Mouse (Mus musculus) forebrain, embryonic 12.5 days (tissue): Measurements from ENCODE around the gene Zcchc10. TPM values are rescaled to one million over a fixed set of nuclear protein-coding genes. Genes with fewer than 3 reads are reported as not detected.
"Not testable (repeated sequence)": the region's sequence is repeated elsewhere in the genome, so short reads cannot be mapped to it uniquely, and the experiment has no call there.

ENCODE experiments used
- ATAC-seq: fragments of 200-750 bp; cut with Nextera tagmentation; 2 replicates; pipeline ENCODE4 v1.8.0; 2017; ENCODE audit warnings: moderate TSS enrichment; ENCODE audit not compliant: low FRiP score
- H3K27ac ChIP-seq: fragments of 300-500 bp; sonication (generic); 2 replicates; pipeline ENCODE4 v1.5.1; 2016; ENCODE audit warnings: mild to moderate bottlenecking
- H3K27me3 ChIP-seq: fragments of 300-500 bp; sonication (generic); 2 replicates; pipeline ENCODE4 v1.6.1; 2016; ENCODE audit warnings: mild to moderate bottlenecking
- H3K36me3 ChIP-seq: fragments of 300-500 bp; sonication (generic); replicated peaks from 2 replicates; pipeline ENCODE4 v1.6.1; 2016; ENCODE audit warnings: mild to moderate bottlenecking
- H3K4me1 ChIP-seq: fragments of 300-500 bp; sonication (generic); 2 replicates; pipeline ENCODE4 v1.6.1; 2016
- H3K4me2 ChIP-seq: fragments of 300-500 bp; sonication (generic); 2 replicates; pipeline ENCODE4 v1.6.1; 2016; ENCODE audit warnings: mild to moderate bottlenecking, moderate library complexity
- H3K4me3 ChIP-seq: fragments of 300-500 bp; sonication (generic); replicated peaks from 2 replicates; pipeline ENCODE4 v1.5.1; 2016; ENCODE audit warnings: mild to moderate bottlenecking
- H3K9ac ChIP-seq: fragments of 300-500 bp; sonication (generic); 2 replicates; pipeline ENCODE4 v1.6.1; 2016; ENCODE audit warnings: mild to moderate bottlenecking
- H3K9me3 ChIP-seq: fragments of 300-500 bp; sonication (generic); 2 replicates; pipeline ENCODE4 v1.6.1; 2016
- WGBS: fragments of 180-500 bp; shearing (Covaris S2); methylation state at CpG from one replicate; pipeline ENCODE4 v1.1.7; 2016; 5-methylcytosine and 5-hydroxymethylcytosine counted together
- polyA plus RNA-seq: library from polyadenylated mRNA; unstranded; fragments of >200 nt; fragmentation: Nextera tagmentation; extraction: Ambion mirVana; gene quantifications from 2 replicates; pipeline ENCODE4 v1.2.1, GENCODE M21; 2016

Zcchc10 gene
- polyA plus RNA-seq, 1 experiment from 2014 or later = 17.3 TPM

DNA sequence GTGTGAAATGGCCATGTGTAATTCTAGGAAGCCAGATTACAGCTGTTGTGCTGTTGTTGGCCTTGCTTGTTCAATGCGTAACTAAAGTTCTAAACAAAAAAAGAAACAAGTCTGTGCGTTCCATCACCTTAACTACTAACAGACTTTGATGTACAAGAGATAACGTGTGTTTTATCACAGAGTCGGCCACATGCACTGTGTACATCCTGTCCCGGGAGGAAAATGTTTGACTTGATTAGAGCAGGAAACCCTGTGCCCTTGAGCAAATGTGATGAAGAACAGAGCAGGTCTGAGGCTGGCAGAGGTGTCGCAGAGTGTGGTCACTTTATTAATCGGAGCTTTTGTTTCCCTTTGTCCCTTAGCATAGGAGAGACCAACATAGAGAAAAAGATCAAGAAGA, 5.8 kb downstream of the Zcchc10 start:
- WGBS = 93% methylated on average over 7 of the region's 7 CpGs
- Histone ChIP-seq H3K27me3 (no peaks in the 10 kb centered on the region), H3K9ac (no peak overlapping the region), H3K36me3 (peaks cover 46% of the 10 kb centered on the region), H3K27ac (no peak overlapping the region), H3K9me3 (no peaks in the 10 kb centered on the region), H3K4me1 (peaks cover 6% of the 10 kb centered on the region), H3K4me3 (no peak overlapping the region), H3K4me2 (no peak overlapping the region)
- ATAC-seq = no peak

DNA sequence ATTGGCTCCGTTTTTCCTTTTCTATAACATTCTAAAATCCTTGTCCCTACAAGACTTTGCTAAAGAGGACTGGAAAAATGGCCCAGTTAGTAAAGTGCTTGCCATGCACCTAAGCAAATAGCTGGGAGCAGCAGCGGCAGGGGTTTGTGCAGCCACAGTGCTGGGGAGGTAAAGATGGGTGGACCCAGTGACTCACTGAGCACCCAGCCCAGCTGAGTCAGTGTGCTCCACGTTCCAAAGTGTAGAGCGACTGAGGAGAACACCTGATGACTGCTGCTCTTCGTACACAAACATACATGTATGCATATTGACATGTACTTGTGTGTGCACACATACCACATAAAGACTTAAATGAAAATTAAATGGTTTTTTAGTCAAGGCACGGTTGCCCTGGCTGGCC, 6.6 kb downstream of the Zcchc10 start:
- Histone ChIP-seq H3K4me2 (no peak overlapping the region), H3K4me3 (no peak overlapping the region), H3K27me3 (no peaks in the 10 kb centered on the region), H3K36me3 (peaks cover 46% of the 10 kb centered on the region), H3K9ac (no peak overlapping the region), H3K4me1 (no peaks in the 10 kb centered on the region), H3K27ac (no peak overlapping the region), H3K9me3 (no peaks in the 10 kb centered on the region)
- WGBS = 94% methylated on average over 6 of the region's 6 CpGs
- ATAC-seq = no peak

DNA sequence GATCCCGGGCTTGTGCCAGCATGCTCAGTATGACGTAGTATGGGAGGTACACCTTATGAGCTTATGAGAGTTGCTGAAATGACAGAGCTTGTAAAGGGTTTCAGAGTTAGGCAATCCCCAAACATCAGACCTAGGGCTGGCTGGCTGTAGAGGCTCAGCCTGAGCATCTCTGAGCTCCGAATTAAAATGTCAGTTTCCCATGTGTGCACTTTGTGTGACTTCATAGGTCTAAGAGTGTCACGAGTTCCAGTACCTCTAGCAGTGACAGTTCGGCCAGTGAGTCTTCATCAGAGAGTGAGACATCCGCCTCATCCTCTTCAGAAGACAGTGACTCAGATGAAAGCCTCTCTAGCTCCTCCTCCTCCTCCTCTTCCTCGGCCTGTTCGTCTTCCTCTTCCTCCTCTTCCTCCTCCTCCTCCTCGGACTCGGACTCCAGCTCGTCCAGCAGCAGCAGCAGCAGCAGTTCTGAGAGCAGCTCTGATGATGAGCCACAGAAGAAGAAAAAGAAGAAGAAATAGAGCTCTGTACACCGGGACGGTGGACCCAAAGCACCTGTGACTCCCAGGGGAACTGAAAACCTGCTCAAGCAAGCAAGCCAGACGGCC, 7.7 kb downstream of the Zcchc10 start:
- H3K36me3 ChIP-seq = peaks cover 46% of the 10 kb centered on the region
- no peaks in the 10 kb centered on the region for H3K4me1 ChIP-seq
- H3K27ac ChIP-seq = no peak overlapping the region
- WGBS = 92% methylated on average over 14 of the region's 14 CpGs
- no peak overlapping the region for H3K4me2 ChIP-seq
- no peak overlapping the region for H3K4me3 ChIP-seq
- no peaks in the 10 kb centered on the region for H3K9me3 ChIP-seq
- H3K9ac ChIP-seq = no peak overlapping the region
- H3K27me3 ChIP-seq = no peaks in the 10 kb centered on the region
- ATAC-seq = no peak

DNA sequence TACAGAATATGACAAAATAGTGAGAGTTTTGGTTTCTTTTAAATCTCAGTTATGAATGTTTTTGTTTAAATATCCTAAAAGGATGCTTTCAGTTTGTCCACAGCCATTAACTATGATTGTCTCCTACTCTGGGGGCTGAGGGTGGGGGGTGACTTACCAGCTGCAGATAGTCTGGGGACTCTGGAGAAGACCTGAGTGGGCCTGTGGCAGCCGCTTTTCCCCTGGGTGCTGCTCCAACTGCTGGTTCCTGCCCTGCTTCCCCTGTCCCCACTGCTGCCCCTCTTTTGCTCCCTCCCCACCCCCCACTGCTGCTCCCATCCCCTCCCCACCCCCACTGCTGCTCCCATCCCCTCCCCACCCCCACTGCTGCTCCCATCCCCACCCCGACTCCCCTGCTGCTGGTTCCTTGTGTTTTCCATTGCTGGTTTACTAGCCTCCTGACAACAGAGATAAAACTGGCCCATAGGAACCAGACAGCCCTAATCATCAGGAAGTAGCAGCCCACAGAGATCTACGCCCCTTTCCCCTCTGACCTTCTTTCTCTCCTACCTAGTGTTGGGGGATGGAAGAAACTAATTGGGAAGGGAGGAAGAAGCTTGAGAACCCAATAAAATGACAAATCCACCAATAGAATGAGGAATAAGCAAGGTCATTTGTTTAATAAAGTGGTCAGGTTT, 11.2 kb downstream of the Zcchc10 start:
- ATAC-seq = no peak
- Histone ChIP-seq H3K9ac (no peak overlapping the region), H3K27me3 (no peaks in the 10 kb centered on the region), H3K9me3 (no peaks in the 10 kb centered on the region), H3K4me1 (no peaks in the 10 kb centered on the region), H3K4me3 (no peak overlapping the region), H3K36me3 (peaks cover 24% of the 10 kb centered on the region), H3K27ac (no peak overlapping the region), H3K4me2 (no peak overlapping the region)
- whole genome bisulfite sequencing = 45% methylated on average over 3 of the region's 3 CpGs

DNA sequence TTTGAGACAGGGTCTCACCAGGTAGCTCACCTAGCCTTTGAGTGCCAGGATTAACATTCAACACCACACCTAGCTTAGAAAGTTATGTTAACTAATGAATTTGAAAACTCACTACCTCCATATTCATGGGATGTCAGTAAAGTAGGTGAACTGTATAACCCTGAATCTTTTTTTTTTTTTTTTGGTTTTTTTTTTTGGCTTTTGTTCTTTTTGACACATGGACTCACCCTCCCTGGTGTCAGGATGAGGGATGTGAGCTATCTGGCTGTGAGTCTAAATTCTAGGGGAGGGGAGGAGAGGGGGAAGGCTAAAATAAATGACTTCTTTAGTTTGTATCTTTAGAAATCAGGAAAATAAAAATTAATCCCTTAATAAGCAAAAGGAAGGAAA, 11.7 kb downstream of the Zcchc10 start:
- peaks cover 21% of the 10 kb centered on the region for H3K36me3 ChIP-seq
- no peaks in the 10 kb centered on the region for H3K27me3 ChIP-seq
- no peak overlapping the region for H3K9ac ChIP-seq
- H3K27ac ChIP-seq = no peak overlapping the region
- H3K4me2 ChIP-seq = no peak overlapping the region
- no peaks in the 10 kb centered on the region for H3K4me1 ChIP-seq
- no peak for ATAC-seq
- H3K9me3 ChIP-seq = no peaks in the 10 kb centered on the region
- H3K4me3 ChIP-seq = no peak overlapping the region

DNA sequence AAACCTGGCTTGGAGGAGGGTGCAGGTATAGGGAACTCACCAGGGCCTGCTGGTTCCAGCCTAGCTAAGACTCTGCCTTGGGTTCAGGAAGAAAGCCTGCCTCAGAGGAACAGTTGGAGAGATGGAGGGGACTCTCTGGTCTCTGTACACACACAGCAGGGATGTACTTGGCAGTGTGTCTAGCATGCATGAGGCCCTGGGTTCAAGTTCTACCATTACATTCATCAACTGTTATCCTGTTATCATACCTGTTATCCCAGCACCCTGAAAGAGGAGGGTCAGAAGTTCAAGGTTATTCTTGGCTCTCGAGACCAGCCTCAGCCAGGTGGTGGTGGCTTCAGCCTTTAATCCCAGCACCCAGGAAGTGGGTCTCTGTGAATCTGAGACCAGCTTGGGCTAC, 12.4 kb downstream of the Zcchc10 start:
- Histone ChIP-seq H3K4me1 (no peaks in the 10 kb centered on the region), H3K27ac (no peak overlapping the region)
- no peak for ATAC-seq

GRCm38 (mm10) chr11:53337684-53338083, 13.2 kb downstream of the Zcchc10 start:
- Histone ChIP-seq H3K27me3 (no peaks in the 10 kb centered on the region), H3K4me1 (no peaks in the 10 kb centered on the region), H3K9me3 (no peaks in the 10 kb centered on the region), H3K9ac (no peak overlapping the region), H3K36me3 (peaks cover 9% of the 10 kb centered on the region; the same call in 1 of the 2 replicates), H3K27ac (no peak overlapping the region), H3K4me3 (no peak overlapping the region), H3K4me2 (no peak overlapping the region)
- ATAC-seq = no peak
- 65% methylated on average over 8 of the region's 8 CpGs for WGBS

More for the DNA sequence above, 12.4 kb downstream of the Zcchc10 start:
- no peak overlapping the region for H3K4me3 ChIP-seq
- no peak overlapping the region for H3K9ac ChIP-seq
- H3K27me3 ChIP-seq = no peaks in the 10 kb centered on the region
- H3K4me2 ChIP-seq = no peak overlapping the region
- 84% methylated on average over 1 of the region's 1 CpGs for WGBS
- H3K9me3 ChIP-seq = no peaks in the 10 kb centered on the region
- H3K36me3 ChIP-seq = peaks cover 14% of the 10 kb centered on the region; the same call in 1 of the 2 replicates

DNA sequence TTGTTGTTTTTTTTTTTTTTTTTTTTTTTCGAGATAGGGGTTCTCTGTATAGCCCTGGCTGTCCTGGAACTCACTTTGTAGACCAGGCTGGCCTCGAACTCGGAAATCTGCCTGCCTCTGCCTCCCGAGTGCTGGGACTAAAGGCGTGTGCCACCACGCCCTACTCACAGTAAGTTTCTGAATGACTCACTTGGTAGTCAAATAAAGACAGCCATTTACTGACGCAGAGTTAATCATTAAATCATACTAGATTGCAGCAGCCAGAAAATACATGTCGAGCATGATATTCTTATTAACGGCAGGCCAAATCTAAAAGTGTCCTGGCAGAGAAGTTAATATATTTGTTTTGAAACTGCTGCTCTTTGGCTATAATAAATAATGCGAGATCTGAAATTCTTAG, 16.5 kb downstream of the Zcchc10 start:
- not testable (repeated sequence) for H3K27me3 ChIP-seq, ATAC-seq, H3K9me3 ChIP-seq, H3K4me2 ChIP-seq, H3K4me3 ChIP-seq, H3K4me1 ChIP-seq, H3K27ac ChIP-seq, H3K36me3 ChIP-seq, H3K9ac ChIP-seq
- WGBS = 96% methylated on average over 9 of the region's 10 CpGs

- Histone ChIP-seq H3K4me2 (no peak overlapping the region), H3K4me3 (no peak overlapping the region), H3K27ac (no peak overlapping the region), H3K9me3 (no peaks in the 10 kb centered on the region), H3K27me3 (no peaks in the 10 kb centered on the region), H3K4me1 (no peaks in the 10 kb centered on the region), H3K36me3 (no peaks in the 10 kb centered on the region), H3K9ac (no peak overlapping the region)
- no peak for ATAC-seq
- WGBS = 66% methylated on average over 5 of the region's 5 CpGs
Observed at GRCm38 (mm10) chr11:53342711-53343110, 18.2 kb downstream of the Zcchc10 start.

DNA sequence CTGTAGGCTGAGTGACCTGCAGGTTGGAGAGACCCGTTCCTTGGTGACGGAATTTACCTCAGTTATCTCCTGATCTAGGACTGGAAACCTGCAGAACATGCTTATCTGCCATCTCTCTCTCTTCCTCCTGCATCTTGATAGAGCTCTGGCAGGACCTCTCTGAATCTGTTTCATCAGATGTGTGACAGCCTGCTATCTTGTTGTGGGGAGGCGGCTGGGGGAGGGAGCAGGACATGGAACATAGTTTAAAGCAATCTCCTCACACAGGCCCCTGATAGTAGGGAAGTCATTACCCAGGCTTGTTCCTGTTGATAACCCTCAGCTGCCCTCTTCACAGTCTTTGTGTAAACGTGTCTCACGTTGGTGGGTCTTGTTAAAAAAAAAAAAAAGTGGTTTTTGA, 20.8 kb downstream of the Zcchc10 start:
- Histone ChIP-seq H3K36me3 (no peaks in the 10 kb centered on the region), H3K9ac (no peak overlapping the region), H3K4me2 (no peak overlapping the region), H3K4me1 (0 out of 2 replicates have a peak, but pooled peaks cover 3% of the 10 kb centered on the region), H3K4me3 (no peak overlapping the region), H3K27me3 (no peaks in the 10 kb centered on the region), H3K27ac (no peak overlapping the region), H3K9me3 (no peaks in the 10 kb centered on the region)
- 48% methylated on average over 5 of the region's 5 CpGs for WGBS
- ATAC-seq = no peak

DNA sequence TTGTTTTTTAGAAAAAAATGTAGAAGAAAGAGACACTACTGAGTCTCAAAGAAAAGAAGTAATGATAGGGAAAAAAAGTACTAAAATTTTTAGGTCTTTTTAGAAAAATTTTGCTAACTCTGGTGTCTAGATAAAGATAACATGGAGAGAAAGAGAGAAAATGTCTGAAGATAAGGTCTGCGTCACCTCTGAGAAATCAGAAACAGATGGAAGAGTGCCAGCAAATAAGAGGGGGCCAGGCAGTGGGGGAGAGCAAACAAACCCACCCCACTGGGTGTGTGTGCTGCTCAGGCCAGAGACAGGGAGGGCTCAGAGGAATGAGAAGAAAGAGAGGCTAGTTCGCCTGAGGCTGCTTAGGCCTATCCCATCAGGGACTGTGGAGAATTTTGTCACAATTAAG, 21.3 kb downstream of the Zcchc10 start:
- Histone ChIP-seq H3K4me1 (0 out of 2 replicates have a peak, but pooled peaks cover 3% of the 10 kb centered on the region), H3K9me3 (no peaks in the 10 kb centered on the region), H3K27ac (no peak overlapping the region), H3K4me2 (no peak overlapping the region), H3K27me3 (no peaks in the 10 kb centered on the region), H3K4me3 (no peak overlapping the region), H3K9ac (no peak overlapping the region), H3K36me3 (no peaks in the 10 kb centered on the region)
- 63% methylated on average over 2 of the region's 2 CpGs for WGBS
- ATAC-seq = no peak

DNA sequence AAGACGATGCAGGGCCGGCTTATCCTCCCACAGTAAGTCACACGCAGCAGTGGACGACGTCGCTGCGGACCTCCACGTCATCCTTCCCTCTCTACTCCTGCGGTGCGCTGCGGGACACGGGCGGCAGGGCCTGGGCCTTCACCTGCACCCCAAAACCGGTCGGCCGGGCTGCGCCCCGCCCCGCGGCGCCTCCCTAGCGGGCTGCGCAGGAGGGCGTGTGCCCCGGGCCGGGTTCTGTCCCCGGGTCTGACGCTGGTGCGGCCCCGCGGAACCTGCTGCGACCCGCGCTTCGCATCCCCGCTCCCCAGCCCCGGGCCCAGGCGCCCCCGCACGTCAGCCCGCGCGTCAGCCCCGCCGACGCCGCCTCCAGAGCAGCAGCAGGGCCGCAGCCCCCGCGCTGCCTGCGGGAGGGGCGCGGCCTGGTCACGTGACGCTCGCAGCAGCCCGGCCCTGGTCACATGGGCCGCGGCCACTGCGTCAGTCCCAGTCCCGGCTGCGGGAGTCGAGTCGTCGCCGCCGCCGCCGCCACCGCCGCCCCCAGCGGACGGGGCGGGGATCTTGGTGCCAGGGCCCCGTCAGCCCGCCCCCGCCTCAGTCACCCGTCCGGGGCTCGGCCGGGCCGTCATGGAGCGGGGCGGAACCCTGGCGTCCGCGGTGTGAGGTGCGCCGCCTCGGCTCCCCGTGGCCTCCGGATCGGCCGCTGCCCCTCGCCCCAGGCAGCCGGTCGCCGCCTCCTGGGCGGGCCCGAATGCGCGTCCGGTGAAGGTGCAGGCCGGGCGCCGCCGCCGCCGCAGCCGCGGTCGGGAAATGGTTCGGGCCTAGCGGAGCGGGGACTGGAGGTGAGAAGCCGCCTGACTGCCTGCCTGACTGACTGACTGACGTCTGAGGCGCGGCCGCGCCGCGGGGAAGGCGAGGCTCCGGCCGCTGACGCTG, 26.1 kb downstream of the Zcchc10 start, which contains the start of gene Aff4:
TSS of gene Aff4 (plus strand) at position 543 of the 933 bp plus-strand sequence.
- H3K4me2 ChIP-seq = peak within 1 kb of the TSS; percentile 80
- H3K9ac ChIP-seq = peak within 1 kb of the TSS; percentile 98
- ATAC-seq = peak; percentile 98
- H3K36me3 ChIP-seq = no peaks in the 10 kb centered on the region
- under 1% methylated on average over 118 of the region's 127 CpGs for WGBS
- peaks cover 14% of the 10 kb centered on the region for H3K4me1 ChIP-seq
- H3K27me3 ChIP-seq = no peaks in the 10 kb centered on the region
- H3K9me3 ChIP-seq = no peaks in the 10 kb centered on the region
- H3K27ac ChIP-seq = peak within 1 kb of the TSS; percentile 97
- H3K4me3 ChIP-seq = peak within 1 kb of the TSS; percentile 98
